ENCODE assay signal across 19 mouse cellular contexts in the genomic region with DNA sequence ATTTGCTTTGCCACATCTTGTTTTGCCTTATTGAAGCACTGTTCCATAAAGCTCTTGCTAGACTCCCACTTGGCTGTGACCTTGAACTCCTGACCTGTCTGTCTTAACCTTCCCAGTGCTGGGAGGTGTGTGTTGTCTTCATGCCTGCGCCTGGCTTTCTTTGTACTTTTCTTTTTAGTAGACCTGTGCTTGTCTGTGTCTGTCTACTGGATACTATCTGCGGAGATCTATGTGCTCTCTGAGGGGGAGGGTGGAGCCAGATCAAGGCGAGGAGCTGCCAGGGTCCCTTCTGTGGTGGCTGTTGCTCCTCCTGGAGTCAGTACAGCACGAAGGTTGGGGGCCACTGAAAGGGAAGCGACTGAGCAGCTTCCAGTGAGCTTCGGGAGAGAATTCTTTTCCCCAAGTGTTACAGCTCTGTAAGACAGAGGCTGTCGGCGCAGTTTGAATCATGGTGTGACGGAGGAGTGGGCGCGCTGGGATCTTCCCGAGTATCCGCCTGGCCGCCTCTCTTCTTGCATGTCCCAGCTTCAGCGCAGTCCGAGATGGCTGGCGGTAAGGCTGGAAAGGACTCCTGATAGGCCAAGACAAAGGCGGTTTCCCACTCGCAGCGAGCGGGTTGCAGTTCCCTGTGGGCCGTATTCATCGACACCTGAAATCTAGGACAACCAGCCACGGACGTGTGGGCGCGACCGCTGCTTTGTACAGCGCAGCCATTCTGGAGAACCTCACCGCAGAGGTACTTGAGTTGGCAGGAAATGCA. TPM values are rescaled to one million over a fixed set of nuclear protein-coding genes. Genes with fewer than 3 reads are reported as not detected.
A peak's percentile ranks its signal among the peaks of the same experiment; 100 is the strongest.
DNase-seq lines count a peak whose midpoint lies in the region; ATAC-seq and TF ChIP-seq lines count a peak whose summit lies in the region.
"Had no signal": no experiment of that assay in that cellular context is flagged by ENCODE, and none has a peak within 500 bp of the region (broad histone marks: within the 10 kb centered on the region; RNA-seq: fewer than 3 reads in every experiment).

No protein-coding gene starts in this region.

- WGBS in heart, postnatal 0 days = 58% methylated on average over 30 of the region's 30 CpGs

- intact Hi-C loops in heart, postnatal 14 days (cut with DNase I) = no loop called here
- intact Hi-C loops in heart, postnatal 25 days (cut with DNase I) = no loop called here
- intact Hi-C loops in gastrocnemius, postnatal 36 days (cut with DNase I) = no loop called here

- no peaks in the 10 kb centered on the region for H3K4me1 ChIP-seq in heart, postnatal 0 days (ENCODE audit: control insufficient read depth, insufficient read depth)
- H3K4me1 ChIP-seq: intestine, embryonic 15.5 days had no signal

- DNase-seq in heart, adult 11 months = peak; percentile 86
- DNase-seq in heart, postnatal 14 days = no peak
- DNase-seq in heart, postnatal 0 days (ENCODE audit: low spot score) = no peak
- DNase-seq in heart, postnatal 25 days (ENCODE audit: low spot score) = no peak
- DNase-seq in ES-CJ7 (ENCODE audit: low read depth, low spot score) = peak; percentile 59
- DNase-seq in ZHBTc4 (ENCODE audit: low read depth, low spot score) = peak; percentile 74
- no peak for DNase-seq in gastrocnemius, postnatal 36 days
- DNase-seq: adrenal gland, postnatal 25 days; gastrocnemius, postnatal 10 days; liver; lung, adult 2 months; right cerebral cortex, postnatal 14 days had no signal

- no peak for TF ChIP-seq EP300 in heart, postnatal 0 days (IDR thresholded peaks at IDR 0.05; ENCODE audit: low read depth)

- no peak overlapping the region for H3K9ac ChIP-seq in heart, postnatal 0 days (replicated peaks; ENCODE audit: low read depth, low read length)
- H3K9ac ChIP-seq: hindbrain, embryonic 12.5 days; intestine, embryonic 15.5 days; kidney, embryonic 15.5 days; midbrain, embryonic 12.5 days; stomach, embryonic 15.5 days had no signal

- no peaks in the 10 kb centered on the region for H3K9me3 ChIP-seq in heart, postnatal 0 days (replicated peaks; ENCODE audit: control insufficient read depth, low read length)
- H3K9me3 ChIP-seq: hindbrain, embryonic 12.5 days; intestine, embryonic 15.5 days; kidney, embryonic 15.5 days; midbrain, embryonic 12.5 days; stomach, embryonic 15.5 days had no signal

- H3K36me3 ChIP-seq in heart, postnatal 0 days (replicated peaks; ENCODE audit: control insufficient read depth, insufficient read depth, low read length) = peaks cover 21% of the 10 kb centered on the region

- peak overlapping the region; percentile 32; the same call in 1 of the 2 replicates for H3K4me2 ChIP-seq in heart, postnatal 0 days (ENCODE audit: low read depth, low read length)
- H3K4me2 ChIP-seq: hindbrain, embryonic 12.5 days; intestine, embryonic 15.5 days; kidney, embryonic 15.5 days; midbrain, embryonic 12.5 days; stomach, embryonic 15.5 days had no signal

- H3K27me3 ChIP-seq in heart, postnatal 0 days (ENCODE audit: control insufficient read depth, insufficient read depth, low read length) = no peaks in the 10 kb centered on the region
- H3K27me3 ChIP-seq: hindbrain, embryonic 12.5 days; intestine, embryonic 15.5 days; kidney, embryonic 15.5 days; midbrain, embryonic 12.5 days; stomach, embryonic 15.5 days had no signal

- ATAC-seq in heart, postnatal 0 days (ENCODE audit: insufficient read depth, low read depth) = 0 out of 2 replicates have a peak, but pooled peaks have one; percentile 14
- ATAC-seq: intestine, embryonic 15.5 days had no signal

- H3K4me3 ChIP-seq in heart, postnatal 0 days (ENCODE audit: low read depth, low read length) = no peak overlapping the region
- H3K4me3 ChIP-seq: hindbrain, embryonic 12.5 days; intestine, embryonic 15.5 days; kidney, embryonic 15.5 days; midbrain, embryonic 12.5 days; stomach, embryonic 15.5 days had no signal

- TF ChIP-seq CTCF in heart, postnatal 0 days (IDR thresholded peaks at IDR 0.05; ENCODE audit: low read depth) = no peak

- no peak overlapping the region for H3K27ac ChIP-seq in heart, postnatal 0 days (ENCODE audit: low read depth)
- H3K27ac ChIP-seq: hindbrain, embryonic 12.5 days; intestine, embryonic 15.5 days; kidney, embryonic 15.5 days; midbrain, embryonic 12.5 days; stomach, embryonic 15.5 days had no signal

RNA-seq across cellular contexts. Expression of gene Btbd16, which starts 7.3 kb away (rescaled TPM):
- total RNA-seq in heart, postnatal 14 days (2021) = under 1 TPM in 1 of 2 experiments, not detected in 1; 0.12 TPM
- total RNA-seq in heart, postnatal 0 days (2014; rRNA removed; ENCODE audit: low replicate concordance) = not detected in 2 replicates
- polyA plus RNA-seq in heart, postnatal 0 days (2015; fragmentation: Nextera tagmentation; extraction: Ambion mirVana) = 0.12 and 0.25 TPM in 2 replicates
- not detected for total RNA-seq in heart, postnatal 25 days (2021)
- total RNA-seq in gastrocnemius, postnatal 36 days (2021) = not detected
- total RNA-seq: adrenal gland, postnatal 25 days had no signal
- polyA plus RNA-seq: embryonic facial prominence, embryonic 14.5 days; hindbrain, embryonic 12.5 days; kidney, embryonic 15.5 days; lung, adult 2 months; midbrain, embryonic 12.5 days; neural tube, embryonic 14.5 days had no signal

Comparison
In these comparisons a context has a peak if more than half of its experiments do, and no peak if none do; other contexts are left out.
1. DNase-seq: peak in heart, adult 11 months (single experiment), ES-CJ7 (single experiment) and ZHBTc4 (single experiment); none in heart, postnatal 14 days (0 of 2), heart, postnatal 0 days (single experiment), heart, postnatal 25 days (single experiment) and gastrocnemius, postnatal 36 days (0 of 2).